Comparison of ENCODE assay signal across 8 mouse cellular contexts in the genomic region with DNA sequence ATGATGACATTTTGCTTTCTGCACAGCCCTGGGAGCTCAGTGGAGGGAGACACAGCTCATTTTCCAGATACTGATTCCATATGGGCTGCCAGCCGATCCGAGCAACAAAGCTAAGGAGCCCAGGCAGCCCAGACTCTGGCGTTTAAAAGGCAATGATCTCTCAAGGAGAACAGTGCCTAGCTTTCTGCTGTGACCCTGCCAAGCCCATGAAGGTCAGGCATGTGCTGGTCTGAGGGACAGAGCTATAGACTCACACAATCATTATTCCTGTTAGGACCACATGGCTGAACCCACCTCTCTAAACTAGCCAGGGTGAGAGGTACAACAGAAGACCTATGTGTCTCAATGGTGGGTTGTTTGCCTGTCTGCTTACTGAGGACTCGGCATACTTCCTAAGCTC. TPM values are rescaled to one million over a fixed set of nuclear protein-coding genes. Genes with fewer than 3 reads are reported as not detected.
DNase-seq lines count a peak whose midpoint lies in the region; ATAC-seq lines count a peak whose summit lies in the region.
"Had no signal": no experiment of that assay in that cellular context is flagged by ENCODE, and none has a peak within 500 bp of the region (broad histone marks: within the 10 kb centered on the region; RNA-seq: fewer than 3 reads in every experiment).

No protein-coding gene starts in this region.

- peak overlapping the region; percentile 25; the same call in 1 of the 2 replicates for H3K9ac ChIP-seq in intestine, embryonic 16.5 days (ENCODE audit: low read depth, low read length)
- H3K9ac ChIP-seq in intestine, embryonic 15.5 days: no peak overlapping the region
- H3K9ac ChIP-seq in forebrain, embryonic 11.5 days (ENCODE audit: low read length): 0 out of 2 replicates have a peak overlapping the region, but pooled peaks have one; percentile 0
- peak overlapping the region; percentile 2; the same call in 1 of the 2 replicates for H3K9ac ChIP-seq in midbrain, embryonic 12.5 days (replicated peaks)

- H3K9me3 ChIP-seq in intestine, embryonic 16.5 days (ENCODE audit: control insufficient read depth, low read length): no peaks in the 10 kb centered on the region
- no peaks in the 10 kb centered on the region for H3K9me3 ChIP-seq in intestine, embryonic 15.5 days
- no peaks in the 10 kb centered on the region for H3K9me3 ChIP-seq in forebrain, embryonic 11.5 days (ENCODE audit: control insufficient read depth, low read length)
- no peaks in the 10 kb centered on the region for H3K9me3 ChIP-seq in midbrain, embryonic 12.5 days

- WGBS in intestine, embryonic 16.5 days: 47% methylated on average over 4 of the region's 4 CpGs
- WGBS in intestine, embryonic 15.5 days: 47% methylated on average over 4 of the region's 4 CpGs
- 18% methylated on average over 4 of the region's 4 CpGs for WGBS in forebrain, embryonic 11.5 days
- WGBS in midbrain, embryonic 12.5 days: 10% methylated on average over 4 of the region's 4 CpGs

- H3K27ac ChIP-seq in intestine, embryonic 16.5 days (ENCODE audit: low read length): 0 out of 2 replicates have a peak overlapping the region, but pooled peaks have one; percentile 2
- no peak overlapping the region for H3K27ac ChIP-seq in intestine, embryonic 15.5 days
- H3K27ac ChIP-seq in forebrain, embryonic 11.5 days (ENCODE audit: low read depth, low read length): 0 out of 2 replicates have a peak overlapping the region, but pooled peaks have one; percentile 14
- peak overlapping the region; percentile 85 for H3K27ac ChIP-seq in midbrain, embryonic 12.5 days (replicated peaks)

- no peak overlapping the region for H3K4me2 ChIP-seq in intestine, embryonic 16.5 days (ENCODE audit: low read depth, low read length)
- H3K4me2 ChIP-seq in intestine, embryonic 15.5 days (replicated peaks): no peak overlapping the region
- H3K4me2 ChIP-seq in forebrain, embryonic 11.5 days (ENCODE audit: low read depth, low read length, severe bottlenecking): peak overlapping the region; percentile 16; the same call in 1 of the 2 replicates
- H3K4me2 ChIP-seq in midbrain, embryonic 12.5 days (replicated peaks): peak overlapping the region; percentile 35

- H3K4me3 ChIP-seq in intestine, embryonic 16.5 days (ENCODE audit: low read length): no peak overlapping the region
- H3K4me3 ChIP-seq in intestine, embryonic 15.5 days (replicated peaks): no peak overlapping the region
- no peak overlapping the region for H3K4me3 ChIP-seq in forebrain, embryonic 11.5 days (ENCODE audit: low read depth, low read length)
- H3K4me3 ChIP-seq in midbrain, embryonic 12.5 days: no peak overlapping the region
- H3K4me3 ChIP-seq: myocyte had no signal

- peak; percentile 42 for DNase-seq in adrenal gland, adult 8-10 months
- DNase-seq in forebrain, embryonic 11.5 days (ENCODE audit: low spot score): no peak
- DNase-seq in urinary bladder, postnatal 14 days (ENCODE audit: low spot score): no peak
- DNase-seq in lung, postnatal 36 days: no peak

- peaks cover 7% of the 10 kb centered on the region for H3K4me1 ChIP-seq in intestine, embryonic 16.5 days (ENCODE audit: control insufficient read depth, insufficient read depth, low read length)
- peaks cover 7% of the 10 kb centered on the region for H3K4me1 ChIP-seq in intestine, embryonic 15.5 days (replicated peaks)
- H3K4me1 ChIP-seq in forebrain, embryonic 11.5 days (replicated peaks; ENCODE audit: control insufficient read depth, insufficient read depth, low read length): peaks cover 9% of the 10 kb centered on the region; the same call in 1 of the 2 replicates
- peaks cover 42% of the 10 kb centered on the region for H3K4me1 ChIP-seq in midbrain, embryonic 12.5 days

- no peaks in the 10 kb centered on the region for H3K36me3 ChIP-seq in intestine, embryonic 16.5 days (ENCODE audit: control insufficient read depth, insufficient read depth, low read length)
- H3K36me3 ChIP-seq in intestine, embryonic 15.5 days: no peaks in the 10 kb centered on the region
- no peaks in the 10 kb centered on the region for H3K36me3 ChIP-seq in forebrain, embryonic 11.5 days (ENCODE audit: control insufficient read depth, insufficient read depth, low read length)
- no peaks in the 10 kb centered on the region for H3K36me3 ChIP-seq in midbrain, embryonic 12.5 days

- no peaks in the 10 kb centered on the region for H3K27me3 ChIP-seq in intestine, embryonic 16.5 days (replicated peaks; ENCODE audit: control insufficient read depth, insufficient read depth, low read length)
- H3K27me3 ChIP-seq in intestine, embryonic 15.5 days (replicated peaks): no peaks in the 10 kb centered on the region
- H3K27me3 ChIP-seq in forebrain, embryonic 11.5 days (ENCODE audit: control insufficient read depth, insufficient read depth, low read length): no peaks in the 10 kb centered on the region
- no peaks in the 10 kb centered on the region for H3K27me3 ChIP-seq in midbrain, embryonic 12.5 days

- no peak; the same call in 1 of the 2 replicates for ATAC-seq in intestine, embryonic 16.5 days
- ATAC-seq in intestine, embryonic 15.5 days: no peak
- no peak for ATAC-seq in forebrain, embryonic 11.5 days (replicated peaks; ENCODE audit: low FRiP score)
- peak; percentile 62 for ATAC-seq in midbrain, embryonic 12.5 days (ENCODE audit: low FRiP score, low read depth)

RNA-seq across cellular contexts. Expression of gene Bcar1, which starts 44.1 kb away (rescaled TPM):
- 44.6 and 48.5 TPM in 2 replicates for polyA plus RNA-seq in intestine, embryonic 16.5 days (2015; fragmentation: Nextera tagmentation; extraction: Ambion mirVana)
- polyA plus RNA-seq in intestine, embryonic 15.5 days (2015; fragmentation: Nextera tagmentation; extraction: Ambion mirVana): 40.8 and 44.2 TPM in 2 replicates
- total RNA-seq in adrenal gland, adult 8-10 months (2022): 100 to 1,000 TPM in 2 of 4 experiments, 10 to 100 TPM in 2; 86.1 to 150 (median 104) TPM
- polyA plus RNA-seq in forebrain, embryonic 11.5 days (2014; fragmentation: Nextera tagmentation; extraction: Ambion mirVana): 60.1 and 60.8 TPM in 2 replicates
- polyA plus RNA-seq in midbrain, embryonic 12.5 days (2016; fragmentation: Nextera tagmentation; extraction: Ambion mirVana): 52.4 and 53.8 TPM in 2 replicates

Comparison
In these comparisons a context has a peak if more than half of its experiments do, and no peak if none do; other contexts are left out.
1. H3K4me2 ChIP-seq: peak in forebrain, embryonic 11.5 days (single experiment) and midbrain, embryonic 12.5 days (single experiment); none in intestine, embryonic 16.5 days (single experiment) and intestine, embryonic 15.5 days (single experiment).